Mouse (Mus musculus) B cell, adult 2 months (primary cell): ENCODE data around the gene Id1.

ENCODE experiments used
- DNase-seq, 2 experiments: peaks; one replicate each; pipeline ENCODE4 v3.0.0; 2022

Gene Id1

GRCm38 (mm10) chr2:152756474-152757393, 20.7 kb downstream of the Id1 start:
- DNase-seq, result no peak

- no peak for DNase-seq
Measured at GRCm38 (mm10) chr2:152757478-152757877, 21.4 kb downstream of the Id1 start.

- no peak for DNase-seq
Measured at GRCm38 (mm10) chr2:152758351-152758750, 22.3 kb downstream of the Id1 start.

- no peak for DNase-seq
Measured at GRCm38 (mm10) chr2:152763310-152763709, 27.3 kb downstream of the Id1 start.

- no peak for DNase-seq
Measured at GRCm38 (mm10) chr2:152764172-152765044, 28.4 kb downstream of the Id1 start.

GRCm38 (mm10) chr2:152765045-152765674, 29.1 kb downstream of the Id1 start:
- no peak for DNase-seq

GRCm38 (mm10) chr2:152766387-152767123, 30.5 kb downstream of the Id1 start:
- peak; percentile 91 for DNase-seq

GRCm38 (mm10) chr2:152767618-152768271, 31.7 kb downstream of the Id1 start:
- peak; percentile 59 to 70 for DNase-seq

GRCm38 (mm10) chr2:152769677-152770076, 33.6 kb downstream of the Id1 start:
- DNase-seq, result no peak

GRCm38 (mm10) chr2:152771571-152771970, 35.5 kb downstream of the Id1 start:
- no peak for DNase-seq

GRCm38 (mm10) chr2:152772231-152772630, 36.2 kb downstream of the Id1 start:
- no peak for DNase-seq

- DNase-seq, result peak in 1 of 2 experiments; percentile 40
Measured at GRCm38 (mm10) chr2:152775357-152775756, 39.3 kb downstream of the Id1 start.

- DNase-seq, result no peak
Measured at GRCm38 (mm10) chr2:152776019-152776418, 40.0 kb downstream of the Id1 start.

- DNase-seq, result no peak
Measured at GRCm38 (mm10) chr2:152776435-152776834, 40.4 kb downstream of the Id1 start.

- DNase-seq, result no peak
Measured at GRCm38 (mm10) chr2:152777081-152777480, 41.0 kb downstream of the Id1 start.

- no peak for DNase-seq
Measured at GRCm38 (mm10) chr2:152780466-152780865, 44.4 kb downstream of the Id1 start.

- DNase-seq, result no peak
Measured at GRCm38 (mm10) chr2:152781031-152781711, 45.1 kb downstream of the Id1 start.

GRCm38 (mm10) chr2:152782656-152783055, 46.6 kb downstream of the Id1 start:
- no peak for DNase-seq

GRCm38 (mm10) chr2:152783241-152783640, 47.2 kb downstream of the Id1 start:
- no peak for DNase-seq

GRCm38 (mm10) chr2:152784640-152785039, 48.6 kb downstream of the Id1 start:
- DNase-seq, result no peak
